Mouse (Mus musculus) limb, embryonic 15.5 days (tissue): Measurements from ENCODE around the gene Lingo4. TPM values are rescaled to one million over a fixed set of nuclear protein-coding genes. Genes with fewer than 3 reads are reported as not detected.

Source experiments
- ATAC-seq: fragments of 200-750 bp; cut with Nextera tagmentation; 2 replicates; pipeline ENCODE4 v1.8.0; 2017; ENCODE audit warnings: low read depth, moderate TSS enrichment; ENCODE audit not compliant: insufficient number of reproducible peaks, low FRiP score, low TSS enrichment
- H3K27ac ChIP-seq: fragments of 300-500 bp; sonication (generic); 2 replicates; pipeline ENCODE4 v1.5.1; 2015; ENCODE audit warnings: moderate library complexity, mild to moderate bottlenecking, inconsistent platforms
- H3K27me3 ChIP-seq: fragments of 300-500 bp; sonication (generic); 2 replicates; pipeline ENCODE4 v1.6.1; 2015; ENCODE audit warnings: inconsistent platforms
- H3K36me3 ChIP-seq: fragments of 300-500 bp; sonication (generic); 2 replicates; pipeline ENCODE4 v1.6.1; 2015; ENCODE audit warnings: inconsistent platforms
- H3K4me1 ChIP-seq: fragments of 300-500 bp; sonication (generic); 2 replicates; pipeline ENCODE4 v1.6.1; 2015; ENCODE audit warnings: inconsistent platforms
- H3K4me2 ChIP-seq: fragments of 300-500 bp; sonication (generic); 2 replicates; pipeline ENCODE4 v1.6.1; 2015; ENCODE audit warnings: mild to moderate bottlenecking, inconsistent platforms
- H3K4me3 ChIP-seq: fragments of 300-500 bp; sonication (generic); 2 replicates; pipeline ENCODE4 v1.5.1; 2015; ENCODE audit warnings: mild to moderate bottlenecking, inconsistent platforms
- H3K9ac ChIP-seq: fragments of 300-500 bp; sonication (generic); 2 replicates; pipeline ENCODE4 v1.6.1; 2015; ENCODE audit warnings: inconsistent platforms
- H3K9me3 ChIP-seq: fragments of 300-500 bp; sonication (generic); 2 replicates; pipeline ENCODE4 v1.6.1; 2016; ENCODE audit warnings: inconsistent platforms
- WGBS: fragments of 180-500 bp; shearing (Covaris S2); methylation state at CpG from one replicate; pipeline ENCODE4 v1.1.7; 2015; 5-methylcytosine and 5-hydroxymethylcytosine counted together
- polyA plus RNA-seq: library from polyadenylated mRNA; unstranded; fragments of >200 nt; fragmentation: Nextera tagmentation; extraction: Ambion mirVana; gene quantifications from 2 replicates; pipeline ENCODE4 v1.2.1, GENCODE M21; 2015

Gene Lingo4
- polyA plus RNA-seq, 1 experiment from 2014 or later, result 0.14 TPM

GRCm38 (mm10) chr3:94389420-94389819 is 8.9 kb upstream of the Lingo4 start:
- 93% methylated on average over 16 of the region's 16 CpGs for WGBS
- no peaks in the 10 kb centered on the region for H3K27me3 ChIP-seq
- no peak overlapping the region for H3K9ac ChIP-seq
- H3K4me3 ChIP-seq, result no peak overlapping the region
- H3K9me3 ChIP-seq, result no peaks in the 10 kb centered on the region
- H3K4me1 ChIP-seq, result no peaks in the 10 kb centered on the region
- no peaks in the 10 kb centered on the region for H3K36me3 ChIP-seq
- H3K4me2 ChIP-seq, result no peak overlapping the region
- ATAC-seq, result no peak
- H3K27ac ChIP-seq, result no peak overlapping the region

- Histone ChIP-seq H3K27me3 (0 out of 2 replicates have a peak, but pooled peaks cover 4% of the 10 kb centered on the region), H3K4me3 (no peak overlapping the region), H3K4me1 (no peaks in the 10 kb centered on the region), H3K9ac (no peak overlapping the region), H3K27ac (no peak overlapping the region), H3K4me2 (no peak overlapping the region), H3K36me3 (no peaks in the 10 kb centered on the region), H3K9me3 (no peaks in the 10 kb centered on the region)
- ATAC-seq, result no peak
- WGBS, result 81% methylated on average over 5 of the region's 5 CpGs
These were observed 7.3 kb upstream of the Lingo4 start for GRCm38 (mm10) chr3:94391001-94391400.

GRCm38 (mm10) chr3:94392128-94392527 is 6.2 kb upstream of the Lingo4 start:
- Histone ChIP-seq H3K4me1 (no peaks in the 10 kb centered on the region), H3K9ac (no peak overlapping the region), H3K27ac (no peak overlapping the region), H3K4me2 (no peak overlapping the region), H3K36me3 (no peaks in the 10 kb centered on the region), H3K27me3 (peaks cover 14% of the 10 kb centered on the region), H3K4me3 (no peak overlapping the region), H3K9me3 (no peaks in the 10 kb centered on the region)
- no peak for ATAC-seq
- WGBS, result 80% methylated on average over 2 of the region's 2 CpGs

GRCm38 (mm10) chr3:94393049-94393448 is 5.3 kb upstream of the Lingo4 start:
- Histone ChIP-seq H3K27ac (no peak overlapping the region), H3K4me2 (no peak overlapping the region), H3K9ac (no peak overlapping the region), H3K9me3 (no peaks in the 10 kb centered on the region), H3K27me3 (peaks cover 23% of the 10 kb centered on the region), H3K4me3 (no peak overlapping the region), H3K36me3 (no peaks in the 10 kb centered on the region), H3K4me1 (no peaks in the 10 kb centered on the region)
- 36% methylated on average over 4 of the region's 4 CpGs for WGBS
- ATAC-seq, result no peak

GRCm38 (mm10) chr3:94396336-94396735 is 2.0 kb upstream of the Lingo4 start:
- no peaks in the 10 kb centered on the region for H3K9me3 ChIP-seq
- no peak overlapping the region for H3K4me2 ChIP-seq
- H3K4me1 ChIP-seq, result peaks cover 8% of the 10 kb centered on the region
- no peak overlapping the region for H3K9ac ChIP-seq
- H3K27me3 ChIP-seq, result peaks cover 56% of the 10 kb centered on the region
- H3K36me3 ChIP-seq, result no peaks in the 10 kb centered on the region
- ATAC-seq, result no peak
- 65% methylated on average over 1 of the region's 1 CpGs for WGBS
- H3K27ac ChIP-seq, result no peak overlapping the region
- H3K4me3 ChIP-seq, result no peak overlapping the region

- H3K27me3 ChIP-seq, result peaks cover 61% of the 10 kb centered on the region
These were observed 1.5 kb upstream of the Lingo4 start for GRCm38 (mm10) chr3:94396851-94397250.

GRCm38 (mm10) chr3:94398943-94399481 is 695 bp downstream of the Lingo4 start:
- peak overlapping the region; percentile 24 for H3K4me3 ChIP-seq
- WGBS, result 2% methylated on average over 20 of the region's 20 CpGs
- peaks cover 16% of the 10 kb centered on the region for H3K4me1 ChIP-seq
- H3K9me3 ChIP-seq, result no peaks in the 10 kb centered on the region
- no peak for ATAC-seq
- peaks cover 82% of the 10 kb centered on the region for H3K27me3 ChIP-seq
- no peaks in the 10 kb centered on the region for H3K36me3 ChIP-seq
- peak overlapping the region; percentile 45 for H3K4me2 ChIP-seq
- H3K27ac ChIP-seq, result no peak overlapping the region
- no peak overlapping the region for H3K9ac ChIP-seq

More at GRCm38 (mm10) chr3:94396851-94397250, 1.5 kb upstream of the Lingo4 start:
- Histone ChIP-seq H3K4me1 (peaks cover 8% of the 10 kb centered on the region), H3K27ac (no peak overlapping the region), H3K36me3 (no peaks in the 10 kb centered on the region), H3K4me2 (no peak overlapping the region), H3K9me3 (no peaks in the 10 kb centered on the region), H3K4me3 (no peak overlapping the region), H3K9ac (no peak overlapping the region)
- no peak for ATAC-seq
- 78% methylated on average over 4 of the region's 4 CpGs for WGBS

GRCm38 (mm10) chr3:94399663-94400310 is 1.5 kb downstream of the Lingo4 start:
- H3K4me3 ChIP-seq, result no peak overlapping the region
- H3K27me3 ChIP-seq, result peaks cover 86% of the 10 kb centered on the region
- H3K27ac ChIP-seq, result no peak overlapping the region
- 42% methylated on average over 5 of the region's 5 CpGs for WGBS
- H3K9ac ChIP-seq, result no peak overlapping the region
- peaks cover 22% of the 10 kb centered on the region for H3K4me1 ChIP-seq
- ATAC-seq, result no peak
- H3K9me3 ChIP-seq, result no peaks in the 10 kb centered on the region
- H3K4me2 ChIP-seq, result no peak overlapping the region
- H3K36me3 ChIP-seq, result no peaks in the 10 kb centered on the region

- no peak for ATAC-seq
- H3K9me3 ChIP-seq, result no peaks in the 10 kb centered on the region
- no peak overlapping the region for H3K9ac ChIP-seq
- H3K27ac ChIP-seq, result no peak overlapping the region
- WGBS, result 66% methylated on average over 8 of the region's 8 CpGs
- H3K4me1 ChIP-seq, result peaks cover 23% of the 10 kb centered on the region
- peaks cover 70% of the 10 kb centered on the region for H3K27me3 ChIP-seq
- H3K4me3 ChIP-seq, result no peak overlapping the region
- no peak overlapping the region for H3K4me2 ChIP-seq
- H3K36me3 ChIP-seq, result no peaks in the 10 kb centered on the region
These were observed 4.1 kb downstream of the Lingo4 start for GRCm38 (mm10) chr3:94402451-94402850.

- Histone ChIP-seq H3K36me3 (no peaks in the 10 kb centered on the region), H3K4me2 (no peak overlapping the region), H3K4me3 (no peak overlapping the region), H3K4me1 (peaks cover 15% of the 10 kb centered on the region; the same call in 1 of the 2 replicates), H3K27me3 (peaks cover 50% of the 10 kb centered on the region), H3K9ac (no peak overlapping the region), H3K27ac (no peak overlapping the region), H3K9me3 (no peaks in the 10 kb centered on the region)
- 27% methylated on average over 7 of the region's 7 CpGs for WGBS
- ATAC-seq, result no peak; the same call in 1 of the 2 replicates
These were observed 6.2 kb downstream of the Lingo4 start for GRCm38 (mm10) chr3:94404366-94405054.

GRCm38 (mm10) chr3:94405561-94405960 is 7.2 kb downstream of the Lingo4 start:
- H3K9me3 ChIP-seq, result no peaks in the 10 kb centered on the region
- no peak overlapping the region for H3K4me3 ChIP-seq
- H3K27me3 ChIP-seq, result peaks cover 39% of the 10 kb centered on the region
- H3K4me2 ChIP-seq, result no peak overlapping the region
- H3K36me3 ChIP-seq, result no peaks in the 10 kb centered on the region
- H3K4me1 ChIP-seq, result peaks cover 15% of the 10 kb centered on the region; the same call in 1 of the 2 replicates
- WGBS, result 54% methylated on average over 4 of the region's 4 CpGs
- ATAC-seq, result no peak; the same call in 1 of the 2 replicates
- H3K9ac ChIP-seq, result no peak overlapping the region
- no peak overlapping the region for H3K27ac ChIP-seq

GRCm38 (mm10) chr3:94412530-94412929 is 14.2 kb downstream of the Lingo4 start:
- Histone ChIP-seq H3K4me3 (peak overlapping the region; percentile 51), H3K9ac (no peak overlapping the region), H3K9me3 (no peaks in the 10 kb centered on the region), H3K4me2 (peak overlapping the region; percentile 88), H3K27me3 (peaks cover 5% of the 10 kb centered on the region; the same call in 1 of the 2 replicates), H3K27ac (no peak overlapping the region), H3K4me1 (peaks cover 10% of the 10 kb centered on the region), H3K36me3 (no peaks in the 10 kb centered on the region)
- ATAC-seq, result no peak
- 7% methylated on average over 25 of the region's 25 CpGs for WGBS
